Mouse (Mus musculus) heart, postnatal 0 days (tissue): Measurements from ENCODE around the gene Usb1.

Experiments
- CTCF ChIP-seq: IDR thresholded peaks from 2 replicates; pipeline ENCODE4 v1.5.1; 2016; ENCODE audit warnings: antibody characterized with exemption, control low read depth, low read depth
- EP300 ChIP-seq: IDR thresholded peaks from 2 replicates; pipeline ENCODE4 v1.6.1; 2016; ENCODE audit warnings: antibody characterized with exemption, low read depth

DNA sequence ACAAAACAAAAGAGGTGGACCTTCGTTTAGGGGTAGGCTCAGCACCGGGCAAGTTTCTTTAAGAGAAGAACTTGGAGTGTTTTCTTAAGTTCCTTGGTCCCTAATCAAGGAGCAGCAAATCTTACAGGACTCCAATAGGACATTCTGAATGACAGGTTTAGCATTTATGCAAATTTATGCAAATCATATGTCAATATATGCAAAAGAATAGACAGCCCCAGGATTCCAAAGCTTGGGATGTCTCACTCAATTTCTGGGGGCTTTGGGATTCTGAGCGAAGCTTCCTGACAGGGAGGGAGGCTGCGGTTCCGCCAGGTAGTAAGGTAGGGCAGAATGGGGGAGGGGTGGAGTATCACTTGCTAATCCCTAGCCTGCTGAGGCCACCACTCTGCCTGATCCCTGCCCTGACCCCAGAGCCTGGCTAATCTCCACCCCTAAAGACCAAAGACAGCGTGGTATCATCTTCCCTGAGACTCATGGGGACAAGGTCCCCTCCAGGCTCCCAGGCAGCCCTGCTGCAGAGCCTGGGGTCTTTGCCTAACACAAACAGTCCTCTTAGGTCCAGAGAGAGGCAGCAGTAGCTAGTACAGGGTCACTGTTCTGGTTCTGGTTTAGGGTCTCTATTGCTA is 21.6 kb upstream of the Usb1 start, which contains the start of gene Tepp:
- TF ChIP-seq CTCF (no peak), EP300 (no peak)
